Mouse (Mus musculus): Measurements from ENCODE around the gene Kcnh4. TPM values are rescaled to one million over a fixed set of nuclear protein-coding genes. Genes with fewer than 3 reads are reported as not detected.
A peak's percentile ranks its signal among the peaks of the same experiment; 100 is the strongest.
"Not testable (repeated sequence)": the region's sequence is repeated elsewhere in the genome, so short reads cannot be mapped to it uniquely, and the experiment has no call there.

The Kcnh4 gene
- 1 to 10 TPM; 7.8 to 9.5 TPM for total RNA-seq (2021)

DNA sequence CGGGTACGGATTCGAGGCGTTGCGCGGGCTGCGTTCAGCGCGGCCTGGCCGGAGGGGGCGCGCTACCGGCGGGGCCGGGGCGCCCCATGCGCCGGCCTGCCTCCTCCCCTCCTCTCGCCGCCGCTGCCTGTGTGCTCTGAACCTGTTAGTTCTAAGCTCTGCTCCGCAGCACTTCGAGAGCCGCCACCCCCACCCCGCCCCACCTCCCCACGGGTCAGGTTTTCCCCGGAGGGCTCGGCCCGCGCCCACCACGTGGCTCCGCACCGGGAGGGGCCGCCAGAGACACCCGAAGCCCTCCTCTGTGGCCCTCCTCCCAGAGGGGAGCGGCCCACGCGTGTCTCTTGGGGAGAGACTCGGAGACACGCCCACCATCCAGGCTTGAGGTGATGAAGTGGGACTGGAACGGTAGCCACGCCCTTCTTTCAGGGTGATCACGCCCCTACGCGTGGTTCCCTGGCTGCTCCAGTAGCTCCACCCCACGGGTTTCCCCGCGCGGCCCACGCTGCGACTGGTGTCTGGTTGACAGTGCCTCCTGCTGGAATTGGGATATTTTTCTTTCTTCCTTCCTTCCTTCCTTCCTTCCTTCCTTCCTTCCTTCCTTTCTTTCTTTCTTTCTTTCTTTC is at the start of gene Kcnh4:
Gene Kcnh4, minus strand, starts transcription at position 332 of the 623 bp plus-strand sequence.
- intact Hi-C loops (cut with DNase I), result loop anchor here (2.0 to 10.0 kb wide), 2 partner anchors 45 to 195 kb away; no protein-coding TSS in a partner anchor
- peak; percentile 84 to 88 for DNase-seq (ENCODE audit: extremely low spot score in 1 of 2, low spot score in 2 of 2)

DNA sequence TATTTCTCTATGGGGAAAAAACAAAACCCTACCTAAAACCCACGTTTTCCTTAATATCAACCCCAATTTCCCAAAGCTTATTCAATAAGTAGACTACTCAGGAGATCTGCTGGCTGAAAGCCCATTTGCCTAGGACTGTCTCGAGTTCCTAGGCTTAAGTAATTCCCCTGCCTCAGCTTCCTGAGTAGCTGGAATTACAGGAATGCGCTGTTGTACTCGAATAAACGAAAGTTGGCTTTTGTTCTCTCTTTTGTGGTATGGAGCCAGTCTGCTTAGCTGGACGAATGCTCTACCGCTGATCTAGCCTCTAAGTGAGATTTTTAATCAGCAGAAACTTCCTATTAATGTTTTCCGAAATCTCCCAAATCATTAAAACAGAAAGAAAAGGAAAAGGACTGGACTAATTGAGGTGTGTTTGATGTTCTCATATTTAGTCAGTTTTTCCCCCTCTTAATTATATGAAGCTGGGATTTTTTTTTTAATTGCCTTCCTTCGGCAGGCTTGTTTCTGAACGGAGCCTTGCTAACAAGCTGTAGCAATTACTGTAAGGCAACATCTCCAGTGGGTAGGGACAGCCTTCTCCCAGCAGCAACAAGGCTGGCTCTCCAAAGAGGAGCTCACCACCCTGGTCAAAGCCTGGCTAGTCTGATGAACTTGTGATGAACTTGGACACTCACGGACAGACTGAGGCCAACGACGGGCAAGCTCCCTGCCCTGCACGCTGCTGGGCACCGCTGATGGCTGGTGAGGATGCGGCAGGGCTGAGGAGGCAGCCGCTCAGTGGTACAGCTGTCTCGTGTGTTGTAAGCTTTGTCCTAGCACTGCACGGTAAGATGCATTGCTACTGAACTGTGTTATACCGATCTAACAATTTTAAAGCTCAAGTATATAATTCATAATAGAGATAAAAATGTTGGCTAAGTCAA is 46.9 kb upstream of the Kcnh4 start:
- no peak for DNase-seq (ENCODE audit: extremely low spot score in 1 of 2, low spot score in 2 of 2)
- intact Hi-C loops (cut with DNase I), result no loop called here

DNA sequence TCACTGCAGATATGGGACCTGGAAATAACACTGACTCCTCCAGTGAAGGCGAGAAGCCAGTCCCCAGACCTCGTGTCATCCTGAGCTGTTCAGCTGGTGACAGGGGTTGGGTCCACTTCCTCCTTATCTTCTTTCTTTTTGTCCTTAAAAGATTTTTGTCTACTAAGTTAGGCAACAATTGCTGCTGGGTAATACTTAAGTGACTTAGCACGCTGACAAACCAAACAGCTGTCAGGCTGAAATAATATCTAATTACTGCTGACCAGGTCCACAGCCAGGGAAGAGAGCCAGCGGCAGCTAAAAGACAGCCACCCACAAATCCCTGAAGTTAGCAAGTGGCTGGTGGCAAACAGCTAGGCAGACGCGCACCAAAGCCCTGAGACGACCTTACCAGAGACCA is 45.8 kb upstream of the Kcnh4 start:
- intact Hi-C loops (cut with DNase I), result no loop called here
- no peak for DNase-seq (ENCODE audit: extremely low spot score in 1 of 2, low spot score in 2 of 2)

DNA sequence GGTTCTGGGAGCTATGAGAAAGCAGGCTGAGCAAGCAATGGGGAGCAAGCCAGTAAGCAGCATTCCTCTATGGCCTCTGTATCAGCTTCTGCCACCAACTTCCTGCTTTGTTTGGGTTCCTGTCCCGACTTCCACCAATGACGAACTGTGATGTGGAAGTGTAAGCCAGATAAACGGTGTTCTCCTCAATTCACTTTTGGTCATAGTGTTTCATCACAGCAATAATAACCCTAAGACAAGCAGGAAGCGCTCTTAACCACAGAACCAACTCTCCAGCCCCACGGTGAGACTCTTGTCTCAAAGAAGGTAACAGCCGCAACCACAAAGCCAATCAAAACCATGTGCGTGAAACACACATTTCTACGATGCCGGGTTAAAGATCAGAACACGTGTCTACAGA is 44.7 kb upstream of the Kcnh4 start:
- intact Hi-C loops (cut with DNase I), result no loop called here
- no peak for DNase-seq (ENCODE audit: extremely low spot score in 1 of 2, low spot score in 2 of 2)

DNA sequence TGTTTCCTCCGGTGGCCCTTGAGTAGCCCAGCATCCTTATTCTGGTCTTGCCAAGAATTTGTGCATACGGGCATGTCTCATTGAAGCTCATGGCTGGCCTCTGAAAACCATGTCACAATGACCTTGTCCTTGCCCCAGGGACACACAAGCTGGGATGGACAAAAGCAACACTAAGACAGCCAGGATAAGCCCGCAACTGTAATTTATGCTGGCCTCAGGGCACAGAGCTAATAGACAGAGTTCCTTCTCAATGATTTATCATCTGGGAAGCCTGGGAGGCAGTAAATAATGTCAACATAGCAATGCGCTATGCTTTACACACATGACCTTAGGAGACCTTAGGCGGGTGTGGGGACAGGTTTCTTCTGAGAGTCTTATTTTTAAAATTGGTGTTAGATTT is 39.7 kb upstream of the Kcnh4 start:
- no peak for DNase-seq (ENCODE audit: extremely low spot score in 1 of 2, low spot score in 2 of 2)
- intact Hi-C loops (cut with DNase I), result no loop called here

DNA sequence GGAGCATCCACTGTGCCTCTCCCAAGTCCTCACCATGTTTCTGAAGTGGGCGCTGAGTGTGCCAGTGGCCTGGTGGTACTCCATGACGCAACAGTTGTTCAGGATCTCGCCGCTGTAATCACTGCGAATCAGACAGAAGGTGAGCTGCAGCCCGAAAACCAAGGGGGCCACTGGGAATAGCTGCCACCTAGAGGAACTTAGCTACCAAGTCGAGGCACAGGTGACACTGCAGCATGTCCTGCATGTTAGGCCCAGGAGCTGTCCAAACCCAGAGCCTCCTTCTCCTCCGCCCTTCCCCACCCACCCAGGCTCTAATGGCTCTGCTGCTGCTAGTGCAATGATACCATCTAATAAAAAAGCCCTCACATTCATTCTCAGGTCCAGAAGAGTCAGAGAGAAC is 36.8 kb upstream of the Kcnh4 start:
- no peak for DNase-seq (ENCODE audit: extremely low spot score in 1 of 2, low spot score in 2 of 2)
- intact Hi-C loops (cut with DNase I), result no loop called here

DNA sequence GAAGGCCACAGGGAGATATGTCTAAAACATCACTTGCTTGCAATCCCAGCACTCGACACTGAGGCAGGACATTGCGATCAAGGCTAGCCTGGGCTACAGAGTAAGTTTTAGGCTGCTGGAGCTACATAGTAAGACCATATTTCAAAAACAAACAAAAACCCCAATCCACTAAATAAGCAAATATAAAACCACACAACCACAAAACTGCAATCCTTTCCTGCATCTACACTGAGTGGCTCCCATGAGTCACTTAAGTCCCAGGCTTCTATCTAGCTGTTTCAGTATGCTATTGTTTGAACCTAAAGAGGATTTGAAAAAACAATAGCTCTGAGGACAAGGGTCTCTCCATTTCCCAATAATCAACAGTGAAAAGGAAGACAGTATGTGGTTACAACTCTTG is 35.6 kb upstream of the Kcnh4 start:
- DNase-seq (ENCODE audit: extremely low spot score in 1 of 2, low spot score in 2 of 2), result no peak
- intact Hi-C loops (cut with DNase I), result no loop called here

DNA sequence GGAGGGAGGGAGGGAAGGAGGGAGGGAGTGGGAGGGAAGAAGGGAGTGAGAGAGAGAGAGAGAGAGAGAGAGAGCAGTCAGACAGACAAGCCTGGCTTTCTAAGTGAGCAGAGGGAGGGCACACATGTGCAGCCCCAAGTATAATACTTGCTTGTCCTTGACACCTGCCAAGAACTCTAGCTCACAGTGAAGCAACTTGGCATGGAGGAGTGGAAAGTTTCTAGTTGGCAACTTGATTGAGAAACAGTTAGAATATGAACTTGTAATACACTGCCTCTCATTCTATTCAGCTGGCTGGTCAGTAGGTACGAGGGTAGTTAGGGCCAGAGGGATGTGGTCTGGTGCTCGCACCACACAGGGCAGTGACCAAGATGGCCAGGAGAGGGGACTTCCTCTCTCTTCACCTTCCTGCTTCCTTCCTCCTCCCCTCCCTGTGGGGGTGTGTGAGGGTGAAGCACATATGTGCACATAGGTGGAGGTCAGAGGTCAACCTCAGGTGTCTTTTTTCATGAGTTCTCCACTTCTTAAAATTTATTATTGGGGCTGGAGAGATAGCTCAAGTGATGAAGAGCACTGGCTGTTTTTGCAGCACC is 31.8 kb upstream of the Kcnh4 start:
- intact Hi-C loops (cut with DNase I), result no loop called here
- no peak for DNase-seq (ENCODE audit: extremely low spot score in 1 of 2, low spot score in 2 of 2)

DNA sequence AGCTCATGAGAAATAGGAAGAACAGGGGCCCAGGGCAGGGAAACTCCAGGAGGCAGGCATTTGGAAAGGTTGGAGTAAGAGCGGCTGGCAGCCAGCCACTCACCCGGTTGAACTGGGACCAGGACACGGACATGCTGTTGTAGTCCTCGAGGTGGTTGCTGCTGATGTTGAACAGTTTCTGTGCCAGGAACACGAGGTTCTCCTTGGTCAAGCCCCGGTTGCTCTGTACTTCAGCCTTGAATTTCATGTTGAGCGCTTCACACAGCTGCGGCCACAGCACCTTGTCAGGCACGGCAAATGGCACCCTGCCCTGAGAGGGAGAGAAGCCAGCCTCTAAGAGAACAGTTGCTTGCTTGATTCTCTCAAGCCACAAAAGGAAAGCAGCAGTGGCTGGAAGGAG is 30.9 kb upstream of the Kcnh4 start:
- intact Hi-C loops (cut with DNase I), result not testable (repeated sequence)
- peak; percentile 48 to 67 for DNase-seq (ENCODE audit: extremely low spot score in 1 of 2, low spot score in 2 of 2)

DNA sequence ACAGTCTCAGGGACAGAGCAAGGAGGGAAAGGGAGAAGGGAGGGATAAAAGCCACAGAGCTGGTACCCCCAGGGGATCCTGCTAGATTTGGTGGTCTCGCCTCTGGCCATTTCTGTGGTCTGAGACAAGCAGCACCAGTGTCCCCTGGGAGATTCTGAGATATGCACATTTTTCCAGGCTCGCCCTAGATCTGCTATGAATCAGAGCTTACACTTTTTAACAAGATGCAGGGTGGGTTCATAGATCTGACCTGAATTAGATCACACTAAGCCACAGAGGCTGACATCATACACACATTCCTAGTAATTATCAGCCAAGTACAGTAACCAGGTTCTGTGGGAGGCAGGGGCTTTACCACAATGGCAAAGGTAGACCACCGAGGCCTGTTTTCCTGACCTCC is 30.0 kb upstream of the Kcnh4 start:
- intact Hi-C loops (cut with DNase I), result no loop called here

DNA sequence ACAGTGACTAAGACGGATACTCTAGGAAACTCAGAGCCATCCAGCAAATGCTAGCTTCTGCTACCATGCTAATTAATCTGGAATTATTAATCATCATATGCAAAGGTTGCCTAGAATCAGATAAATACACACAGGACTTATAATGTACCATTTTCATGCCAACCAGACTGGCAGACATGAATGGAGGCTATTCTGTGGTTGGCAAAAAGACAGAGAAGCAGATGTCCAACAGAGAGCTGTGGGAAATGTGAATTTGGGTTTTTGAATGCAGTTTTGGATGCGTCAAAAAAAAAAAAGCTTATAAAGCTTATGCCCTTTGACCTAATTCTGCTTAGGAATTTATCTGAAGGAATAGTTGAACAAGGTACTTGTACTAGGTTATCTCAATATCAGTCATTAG is 26.0 kb upstream of the Kcnh4 start:
- intact Hi-C loops (cut with DNase I), result no loop called here
- no peak for DNase-seq (ENCODE audit: extremely low spot score in 1 of 2, low spot score in 2 of 2)

More for the DNA sequence above, 30.0 kb upstream of the Kcnh4 start:
- DNase-seq (ENCODE audit: extremely low spot score in 1 of 2, low spot score in 2 of 2), result no peak

DNA sequence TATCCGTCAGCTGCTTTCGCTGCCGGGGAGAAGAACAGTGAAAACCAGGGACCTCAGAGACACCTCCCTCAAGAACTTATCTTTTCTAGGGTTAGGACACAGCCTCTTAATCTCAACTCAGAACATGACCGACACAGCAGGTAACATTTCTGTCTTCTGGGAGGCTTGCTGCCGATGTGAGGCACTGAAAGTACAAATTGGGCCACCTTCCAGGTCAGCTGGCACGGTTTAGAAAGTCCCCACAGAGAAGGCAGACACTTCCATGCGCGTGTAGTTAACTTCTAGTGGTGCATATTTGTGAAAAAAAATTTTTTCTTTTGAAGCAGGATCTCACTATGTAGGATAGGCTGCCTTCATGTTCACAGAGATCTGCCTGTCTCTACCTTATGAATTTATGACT is 24.5 kb upstream of the Kcnh4 start:
- no peak for DNase-seq (ENCODE audit: extremely low spot score in 1 of 2, low spot score in 2 of 2)
- intact Hi-C loops (cut with DNase I), result no loop called here

DNA sequence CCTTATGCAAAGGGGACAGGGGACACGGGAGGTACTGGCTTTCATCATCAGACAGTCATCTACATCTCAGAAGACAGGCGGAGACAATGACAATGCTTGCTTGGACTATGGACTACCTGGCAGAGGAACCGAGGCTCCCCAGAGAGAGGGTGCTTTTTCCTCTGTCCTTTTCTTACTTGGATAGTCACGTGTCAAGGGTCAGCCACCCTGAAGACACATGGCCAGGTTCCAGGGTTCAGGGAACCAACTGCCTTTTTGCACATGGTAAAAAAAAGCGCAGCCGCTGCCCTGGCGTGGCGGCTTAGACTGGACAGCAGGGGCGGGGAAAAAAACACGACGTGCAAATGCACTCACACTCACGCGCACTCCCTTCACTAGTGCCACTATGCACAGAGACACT is 22.8 kb upstream of the Kcnh4 start:
- no peak for DNase-seq (ENCODE audit: extremely low spot score in 1 of 2, low spot score in 2 of 2)
- intact Hi-C loops (cut with DNase I), result no loop called here

DNA sequence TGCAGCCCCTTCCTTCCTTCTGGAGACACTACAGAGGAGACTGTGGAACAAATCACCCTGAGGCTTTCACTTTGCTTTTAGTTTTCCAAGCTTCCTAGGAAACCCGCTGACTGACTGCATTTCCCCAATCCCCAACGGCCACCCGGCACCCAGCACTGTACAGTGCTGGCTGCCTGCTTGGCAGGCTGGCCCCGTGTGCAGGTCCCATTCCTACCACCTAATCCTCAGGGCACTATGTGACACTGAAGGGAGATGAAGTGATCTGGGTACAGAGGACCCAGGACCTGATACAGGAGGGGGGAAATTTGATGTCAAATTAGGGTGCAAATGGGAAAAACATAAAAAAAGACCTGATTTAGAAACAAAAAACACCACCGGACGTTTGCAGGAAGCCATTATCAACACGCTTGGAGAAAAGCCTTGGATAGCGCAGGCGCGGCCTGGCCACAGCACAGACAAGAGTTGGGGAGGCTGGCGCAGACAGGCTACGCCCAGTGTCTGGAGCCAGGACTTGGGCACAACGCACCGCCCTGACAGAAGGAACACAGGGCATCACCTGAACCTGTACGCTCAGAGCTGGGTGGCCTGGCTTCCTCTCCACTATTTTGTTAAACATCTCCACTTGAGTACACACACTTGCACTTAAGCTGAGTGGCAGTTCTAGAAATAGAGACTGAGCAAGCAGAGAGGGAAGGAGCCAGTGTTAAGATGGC is 22.2 kb upstream of the Kcnh4 start:
- DNase-seq (ENCODE audit: extremely low spot score in 1 of 2, low spot score in 2 of 2), result no peak
- intact Hi-C loops (cut with DNase I), result no loop called here

DNA sequence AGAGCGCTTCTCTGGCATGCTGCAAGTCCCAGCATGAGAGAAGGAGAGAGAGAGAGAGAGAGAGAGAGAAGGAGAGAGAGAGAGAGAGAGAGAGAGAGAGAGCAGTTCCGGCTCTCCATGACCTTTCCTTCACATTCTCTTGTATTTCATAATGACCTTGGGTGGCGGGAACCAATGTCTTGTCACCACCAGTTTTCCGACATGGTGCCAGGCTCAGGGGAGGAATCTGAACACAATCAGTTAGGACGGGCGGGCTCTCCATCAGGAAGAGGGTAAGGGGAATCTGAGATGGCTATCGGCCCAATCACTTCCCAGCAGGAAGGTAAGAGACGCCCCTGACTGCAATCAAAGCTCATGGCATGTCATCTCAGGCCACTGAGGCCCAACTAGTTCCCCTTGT is 20.5 kb upstream of the Kcnh4 start:
- no peak for DNase-seq (ENCODE audit: extremely low spot score in 1 of 2, low spot score in 2 of 2)
- intact Hi-C loops (cut with DNase I), result no loop called here

DNA sequence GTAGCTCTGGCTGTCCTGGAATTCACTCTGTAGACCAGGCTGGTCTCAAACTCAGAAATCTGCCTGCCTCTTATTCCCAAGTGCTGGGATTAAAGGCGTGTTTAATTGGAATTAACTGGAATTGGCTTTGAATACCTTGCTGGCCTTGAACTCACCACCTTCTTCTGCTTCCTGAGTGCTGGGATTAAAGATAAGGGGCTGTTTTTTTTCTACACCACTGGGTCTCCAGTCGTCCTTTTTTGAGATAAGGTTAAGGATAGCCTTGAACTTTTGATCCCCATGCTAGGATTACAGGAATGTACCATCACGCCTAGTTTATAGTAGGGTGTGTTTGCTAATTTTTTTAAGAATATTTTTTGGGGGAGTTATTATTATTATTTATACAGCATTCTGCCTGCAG is 18.3 kb upstream of the Kcnh4 start:
- no peak for DNase-seq (ENCODE audit: extremely low spot score in 1 of 2, low spot score in 2 of 2)
- intact Hi-C loops (cut with DNase I), result loop anchor here (5.0 kb wide), 1 partner anchor 74 kb away; the partner anchor contains the start of gene Stat5b

DNA sequence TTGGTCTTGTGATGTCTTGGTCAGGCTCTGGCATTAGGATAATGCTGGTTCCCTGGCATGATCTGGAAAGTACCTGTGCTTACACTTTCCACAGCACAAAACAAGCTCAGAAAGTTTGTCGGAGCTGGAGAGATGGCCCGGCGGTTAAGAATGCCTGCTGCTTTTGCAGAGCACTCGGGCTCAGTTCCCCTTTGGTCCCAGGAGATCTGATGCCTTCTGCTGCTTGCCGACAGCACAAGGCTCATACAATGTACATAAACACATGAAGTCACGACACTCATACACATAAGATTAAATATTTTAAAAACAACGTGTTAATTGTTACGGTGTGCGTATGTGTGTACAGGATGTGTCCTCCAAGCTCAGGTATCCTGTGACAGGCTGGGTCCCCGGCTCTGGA is 16.2 kb upstream of the Kcnh4 start:
- DNase-seq (ENCODE audit: extremely low spot score in 1 of 2, low spot score in 2 of 2), result no peak
- intact Hi-C loops (cut with DNase I), result loop anchor here (5.0 kb wide), 1 partner anchor 76 kb away; the partner anchor contains the start of gene Stat5b

DNA sequence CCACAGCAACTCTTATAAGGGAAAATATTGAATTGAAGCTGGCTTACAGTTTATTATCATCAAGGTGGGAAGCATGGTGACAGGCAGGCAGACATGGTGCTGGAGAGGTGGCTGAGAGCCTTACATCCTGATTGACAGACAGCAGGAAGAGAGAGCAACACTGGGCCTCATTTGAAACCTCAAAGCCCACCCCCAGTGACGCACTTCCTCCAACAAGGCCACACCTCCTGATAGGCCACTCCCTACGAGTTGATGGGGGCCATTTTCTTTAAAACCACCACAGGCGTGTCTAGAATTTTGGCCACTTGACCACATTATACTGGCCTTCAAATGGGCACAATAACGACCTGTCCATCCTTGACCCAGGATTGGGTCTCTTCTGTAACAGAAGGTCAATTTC is 14.5 kb upstream of the Kcnh4 start:
- DNase-seq (ENCODE audit: extremely low spot score in 1 of 2, low spot score in 2 of 2), result no peak
- intact Hi-C loops (cut with DNase I), result no loop called here
